Mouse (Mus musculus) spleen, postnatal 14 days (tissue): ENCODE results near the gene Fam227a.

Experiments used
- DNase-seq, 2 experiments: peaks; one replicate each; pipeline ENCODE4 v3.0.0; 2021 to 2022; ENCODE audit warnings: low spot score in 2 of 2

The Fam227a gene

DNA sequence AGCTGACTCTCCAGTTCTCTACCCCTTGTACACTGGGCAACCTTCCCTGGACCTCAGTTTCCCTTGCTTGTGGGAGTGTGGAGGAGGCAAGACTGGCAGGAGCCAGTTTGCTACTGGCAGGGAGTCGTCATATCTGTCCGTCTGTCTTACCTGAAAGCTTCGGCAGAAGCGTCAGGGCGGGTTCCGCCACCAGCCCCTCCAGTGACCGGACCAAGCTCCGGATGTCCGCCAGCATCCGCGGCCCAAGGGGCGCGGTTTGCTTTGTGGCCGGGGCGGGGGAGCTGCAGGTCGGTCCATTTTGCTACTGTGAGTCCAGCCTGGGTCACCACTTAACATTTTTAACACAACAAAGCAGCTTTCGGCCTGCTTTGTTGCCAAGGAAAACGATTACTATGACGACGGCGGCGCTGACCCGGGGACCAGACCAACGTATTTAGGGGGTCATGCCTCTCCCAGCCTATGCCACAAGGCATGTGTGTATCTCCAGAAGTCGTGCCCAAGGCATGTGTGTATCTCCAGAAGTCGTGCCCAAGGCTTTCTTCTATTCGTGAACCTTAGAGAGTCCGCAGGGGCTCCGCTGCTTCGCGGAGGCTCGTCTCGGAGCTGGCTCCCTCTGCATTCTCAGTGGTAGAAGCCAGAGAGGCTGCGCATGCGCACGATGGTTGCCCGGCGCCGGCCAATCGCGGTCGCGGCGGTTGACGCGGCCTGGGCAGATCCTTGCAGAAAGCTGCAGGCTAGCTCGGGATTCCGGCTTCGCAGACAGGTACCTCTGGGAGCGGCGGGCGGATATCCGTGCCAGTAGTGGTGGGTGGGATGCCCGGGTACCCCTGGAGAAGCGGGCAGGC is at the start of gene Fam227a, which contains the start of gene Cby1:
Gene Fam227a (minus strand): TSS at position 426 of the 845 bp plus-strand sequence.
Gene Cby1 (plus strand): TSS at position 669 of the 845 bp plus-strand sequence.
- DNase-seq = peak; percentile 93

DNA sequence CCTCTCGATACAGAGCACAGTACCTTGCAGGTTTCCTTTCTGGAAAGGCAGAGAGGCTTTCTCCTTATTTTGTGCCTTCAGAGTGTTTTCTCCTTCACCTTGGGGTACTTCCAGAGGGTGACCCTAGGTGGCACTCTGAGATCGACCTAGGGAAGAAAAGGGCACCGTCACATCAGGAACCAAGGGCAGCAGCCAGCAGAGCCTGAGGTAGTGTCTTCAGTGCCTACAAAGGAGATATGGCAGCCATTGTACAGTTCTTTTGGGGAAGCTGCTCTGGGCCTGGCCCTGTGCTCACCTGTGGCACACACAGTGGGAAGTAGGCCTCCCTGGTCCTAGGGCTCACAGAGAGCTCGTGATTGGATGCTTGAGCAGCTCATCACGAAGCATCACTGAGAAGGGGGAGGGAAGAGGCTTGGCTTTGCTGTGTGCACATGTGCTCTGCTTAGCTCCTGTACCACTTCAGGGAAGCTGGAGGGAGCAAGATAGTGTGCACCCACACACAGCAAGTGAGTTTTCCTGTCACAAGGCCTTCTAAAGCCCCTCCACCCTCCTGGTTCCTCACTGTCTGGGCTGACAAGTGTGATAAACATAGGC is 49.6 kb upstream of the Fam227a start:
- no peak for DNase-seq

DNA sequence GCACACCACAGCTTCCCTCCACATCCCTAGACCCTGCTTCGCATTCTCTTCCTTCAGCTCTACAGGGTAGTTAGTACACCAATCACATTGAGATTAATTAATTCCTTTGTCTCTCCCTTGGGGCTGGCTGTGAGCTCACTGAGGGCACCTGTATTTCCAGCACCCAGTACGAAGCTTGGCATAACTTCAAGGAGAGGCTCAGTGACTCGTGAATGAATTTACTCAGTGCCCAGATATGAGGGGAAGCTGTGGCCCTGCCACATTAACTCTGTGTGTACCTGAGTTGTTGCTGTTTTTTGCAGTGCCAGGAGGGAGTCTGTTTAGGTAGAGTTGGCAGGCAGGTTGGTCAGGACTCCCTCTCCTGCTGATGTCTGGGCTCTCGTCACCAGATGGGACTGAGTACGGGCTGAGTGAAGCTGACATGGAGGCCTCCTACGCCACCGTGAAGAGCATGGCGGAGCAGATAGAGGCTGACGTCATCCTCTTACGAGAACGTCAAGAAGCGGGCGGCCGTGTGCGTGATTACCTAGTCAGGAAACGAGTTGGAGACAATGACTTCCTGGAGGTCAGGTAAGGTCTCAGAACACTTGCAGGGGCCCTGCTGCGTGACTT is 48.0 kb upstream of the Fam227a start:
- DNase-seq = no peak

DNA sequence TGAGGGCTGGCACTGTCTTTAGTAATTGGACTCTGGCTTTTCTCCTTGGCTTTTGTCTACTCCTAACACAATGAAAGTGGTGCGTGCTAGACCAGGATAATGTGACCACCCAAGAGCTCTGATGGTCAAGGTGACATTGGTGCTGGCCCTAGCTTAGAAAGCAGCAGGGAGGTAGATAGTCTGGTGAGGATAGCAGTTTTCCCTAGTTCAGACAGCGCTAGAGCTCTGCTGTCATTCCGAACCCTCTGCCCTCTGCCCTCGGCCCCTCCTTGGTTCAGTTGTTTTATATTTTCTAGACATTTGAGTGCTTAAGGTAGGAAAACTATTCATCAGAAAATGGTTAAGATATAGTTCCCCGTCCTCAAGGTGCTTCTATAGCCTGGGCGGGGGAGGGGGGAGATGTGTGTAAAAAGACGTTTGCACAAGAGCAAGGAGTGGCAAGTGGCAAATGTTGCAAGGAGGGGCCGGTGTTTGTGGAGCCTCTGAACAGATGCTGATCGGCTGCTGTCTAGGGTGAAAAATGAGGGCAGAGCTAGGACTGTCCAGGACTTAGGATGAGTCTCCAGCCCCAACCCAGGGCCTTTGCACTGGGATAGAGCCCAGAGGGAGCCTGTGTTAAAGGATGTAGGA is 38.9 kb upstream of the Fam227a start:
- DNase-seq = no peak

DNA sequence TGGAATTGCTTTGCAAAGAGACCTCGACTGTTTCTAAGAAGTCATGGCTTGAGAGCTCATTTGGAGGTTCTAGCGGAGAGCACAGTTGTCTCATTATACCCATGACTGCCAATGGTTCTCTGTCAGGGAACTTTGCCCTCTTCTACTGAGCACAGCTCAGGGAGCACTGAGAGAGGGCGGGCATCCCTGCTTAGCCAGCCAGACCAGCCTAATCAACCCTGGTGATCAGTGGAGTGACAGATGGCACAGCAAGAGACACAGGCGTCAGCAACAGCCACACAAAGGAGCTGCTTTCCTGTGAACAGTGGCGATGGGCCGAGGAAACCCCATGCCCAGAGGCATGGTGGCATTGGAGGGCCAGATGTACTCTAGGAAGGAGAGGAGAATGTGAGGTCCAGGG is 38.3 kb upstream of the Fam227a start:
- no peak for DNase-seq

DNA sequence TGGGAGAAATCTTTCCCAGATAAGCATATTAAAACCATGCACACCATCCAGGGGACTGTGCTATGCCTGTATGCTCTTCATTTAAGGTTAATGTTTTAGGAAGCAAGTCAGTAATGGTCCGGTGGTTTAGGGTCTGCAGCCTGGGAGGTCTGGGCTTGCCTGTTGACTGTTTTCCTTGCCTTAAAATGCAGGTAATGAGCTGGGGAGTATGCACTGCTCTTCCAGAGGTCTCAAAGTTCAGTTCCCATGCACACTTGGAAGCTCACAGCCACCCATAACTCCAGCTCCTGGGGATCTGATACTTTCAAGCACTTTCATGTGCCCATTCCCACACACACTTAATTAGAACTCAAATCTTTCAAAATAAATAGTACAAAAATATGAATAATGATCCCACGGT is 37.8 kb upstream of the Fam227a start:
- DNase-seq = no peak

DNA sequence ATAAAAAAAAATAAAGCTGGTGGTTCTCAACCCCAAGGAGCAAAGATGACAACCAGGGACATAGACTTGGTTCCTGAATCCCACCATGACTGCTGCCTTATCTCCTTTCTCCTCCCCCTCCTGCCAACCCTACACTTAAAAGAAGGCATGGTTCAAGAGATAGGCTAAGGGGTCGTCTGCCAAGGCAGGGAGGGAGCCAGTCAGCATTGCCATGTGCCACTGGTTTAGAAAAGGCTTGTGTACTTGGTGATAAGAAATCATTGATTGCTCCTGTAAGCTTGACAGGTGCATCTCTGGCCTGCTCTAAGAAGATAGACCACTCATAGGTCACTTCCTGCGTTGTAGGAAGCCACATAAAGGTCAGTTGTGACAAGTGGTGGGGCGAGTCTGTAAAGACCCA is 36.8 kb upstream of the Fam227a start:
- no peak for DNase-seq

DNA sequence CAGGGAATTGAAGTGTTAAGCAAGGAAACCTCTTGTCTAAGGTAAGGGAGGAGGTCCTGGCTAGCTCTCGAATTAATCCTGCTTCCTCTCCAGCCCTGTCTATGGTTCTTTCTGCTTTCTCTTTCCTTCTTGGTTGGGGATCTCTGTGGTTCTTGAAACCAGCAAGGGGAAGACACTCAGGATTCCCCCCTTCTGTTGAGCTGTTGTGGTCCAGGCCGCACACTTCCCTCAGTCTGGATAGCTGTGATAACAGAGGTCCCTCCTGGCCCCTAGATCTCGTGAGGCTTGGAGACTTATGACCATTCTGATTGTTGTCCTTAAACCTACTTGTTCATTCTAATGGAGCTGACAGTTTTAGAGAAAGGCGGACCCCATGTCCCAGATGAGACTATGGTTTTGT is 35.8 kb upstream of the Fam227a start:
- no peak for DNase-seq

DNA sequence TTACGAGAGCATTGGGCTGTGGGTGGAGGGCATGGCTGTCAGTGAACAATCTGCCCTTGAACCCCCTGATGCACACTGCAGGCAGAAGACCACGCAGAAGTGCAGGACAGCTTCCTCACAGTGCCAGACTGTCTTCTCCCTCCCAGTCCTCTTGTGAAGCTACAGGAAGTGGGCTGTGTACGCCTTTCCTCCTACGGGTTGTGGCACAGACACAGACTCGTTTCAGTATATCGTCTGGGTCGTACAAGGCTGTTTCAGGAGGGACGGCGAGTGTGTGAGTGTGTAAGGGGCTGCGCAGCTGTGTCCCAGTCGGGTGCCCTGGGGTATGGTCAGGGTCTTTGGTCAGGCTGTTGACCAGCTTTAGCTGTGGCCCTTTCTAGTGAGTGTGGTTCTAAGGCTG is 35.0 kb upstream of the Fam227a start:
- DNase-seq = no peak

DNA sequence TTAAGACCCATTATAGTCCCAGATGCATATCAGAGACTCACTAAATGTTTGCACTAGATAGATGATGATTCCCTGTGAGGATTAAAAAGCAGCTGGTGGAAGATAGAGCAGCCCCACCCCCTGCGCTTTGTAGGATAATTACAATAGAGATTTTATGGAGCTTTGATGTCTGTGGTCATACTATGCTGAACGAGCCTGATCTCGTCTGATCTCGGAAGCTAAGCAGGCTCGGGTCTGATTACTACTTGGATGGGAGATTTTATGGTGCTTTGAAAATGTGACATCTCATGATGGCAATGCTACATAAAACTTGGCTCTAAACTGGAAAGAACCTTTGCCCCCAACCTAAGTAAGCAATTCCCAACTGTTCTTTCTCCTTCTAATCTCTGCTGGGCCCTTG is 33.6 kb upstream of the Fam227a start:
- no peak for DNase-seq

DNA sequence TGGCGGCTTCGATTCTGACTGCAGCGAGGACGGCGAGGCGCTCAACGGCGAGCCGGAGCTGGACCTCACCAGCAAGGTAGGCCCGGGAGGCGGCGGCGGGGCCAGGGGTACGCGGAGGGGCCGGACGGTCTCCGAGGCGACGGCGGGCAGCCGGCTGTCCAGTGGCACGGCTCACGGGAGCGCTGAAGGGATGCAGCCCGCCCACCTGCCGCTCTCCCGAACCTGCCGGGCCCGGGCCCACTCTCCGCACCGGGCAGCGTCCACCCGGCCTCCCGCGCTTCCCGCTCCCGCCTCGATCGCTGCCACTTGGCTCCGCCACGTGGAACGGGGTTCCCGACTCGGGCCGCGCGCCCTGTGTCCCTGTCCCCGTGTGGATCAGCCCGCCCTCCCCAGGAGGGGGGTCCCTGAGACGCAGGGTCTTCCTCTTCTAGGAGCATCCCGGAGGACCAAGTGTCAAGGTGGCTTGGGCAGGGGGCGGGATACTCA is 32.3 kb upstream of the Fam227a start:
- no peak for DNase-seq

DNA sequence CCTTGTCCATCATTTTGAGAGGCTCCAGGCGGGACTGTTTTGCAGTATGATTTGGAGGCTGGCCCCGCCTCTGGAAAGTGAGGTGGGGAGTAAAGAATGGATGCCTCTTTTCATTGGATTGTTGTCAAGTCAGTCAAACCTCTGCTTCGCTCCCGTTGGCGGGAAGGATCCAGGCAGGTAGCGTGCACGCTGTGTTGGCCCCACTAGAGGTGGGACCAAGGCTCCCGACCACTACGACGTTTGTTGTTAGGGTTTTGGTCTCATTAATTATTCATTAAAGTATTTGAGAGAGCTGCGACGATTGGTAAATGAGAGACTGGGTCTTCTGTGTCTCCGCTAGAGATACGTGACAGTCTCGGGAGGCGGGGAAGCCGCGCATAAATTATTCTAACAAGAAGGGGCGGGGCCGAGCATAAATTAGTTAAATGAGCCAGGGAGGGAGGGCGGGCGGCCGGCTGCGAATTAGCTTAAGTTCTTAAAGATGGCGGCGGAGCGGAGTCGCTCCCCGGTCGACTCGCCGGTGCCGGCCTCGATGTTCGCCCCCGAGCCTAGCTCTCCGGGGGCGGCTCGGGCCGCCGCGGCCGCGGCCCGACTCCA is 31.8 kb upstream of the Fam227a start, which contains the start of gene Gtpbp1:
Gene Gtpbp1 (plus strand): TSS at position 420 of the 597 bp plus-strand sequence.
- peak; percentile 86 to 87 for DNase-seq

DNA sequence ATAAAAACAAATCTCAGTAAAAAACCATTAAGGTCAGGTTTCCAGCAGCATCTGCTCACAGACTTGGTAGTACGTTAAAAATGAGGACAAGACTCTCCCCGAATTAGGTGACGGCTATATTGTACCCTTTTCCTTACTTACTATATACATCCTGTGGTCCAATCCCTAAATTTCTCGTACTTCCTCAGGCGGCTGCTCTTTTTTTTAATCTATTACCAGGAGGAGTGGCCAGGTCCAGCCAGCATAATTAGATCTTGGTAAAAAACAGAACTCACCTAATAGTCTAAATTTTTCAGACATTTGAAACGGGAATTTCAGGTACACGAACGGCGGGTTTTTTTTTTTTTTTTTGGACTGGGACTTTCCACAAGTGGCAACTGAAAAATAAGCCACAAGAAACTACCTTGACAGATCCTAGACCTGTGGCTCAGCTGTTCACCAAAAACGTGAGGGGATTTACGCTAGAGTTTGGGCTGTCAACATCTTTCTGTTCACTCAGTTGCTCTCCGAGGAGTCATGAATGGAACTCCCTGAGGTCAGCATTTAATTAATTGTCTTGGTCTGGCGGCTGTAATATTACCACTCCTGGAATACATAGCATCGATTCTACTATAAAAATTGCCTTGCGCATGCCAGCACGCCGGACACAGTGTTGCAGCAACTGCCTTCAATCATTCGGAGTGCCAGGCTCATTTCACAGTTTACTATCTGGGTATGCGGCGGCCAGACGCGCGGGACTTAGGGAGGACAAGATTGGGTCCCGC is 31.1 kb upstream of the Fam227a start:
- no peak for DNase-seq

DNA sequence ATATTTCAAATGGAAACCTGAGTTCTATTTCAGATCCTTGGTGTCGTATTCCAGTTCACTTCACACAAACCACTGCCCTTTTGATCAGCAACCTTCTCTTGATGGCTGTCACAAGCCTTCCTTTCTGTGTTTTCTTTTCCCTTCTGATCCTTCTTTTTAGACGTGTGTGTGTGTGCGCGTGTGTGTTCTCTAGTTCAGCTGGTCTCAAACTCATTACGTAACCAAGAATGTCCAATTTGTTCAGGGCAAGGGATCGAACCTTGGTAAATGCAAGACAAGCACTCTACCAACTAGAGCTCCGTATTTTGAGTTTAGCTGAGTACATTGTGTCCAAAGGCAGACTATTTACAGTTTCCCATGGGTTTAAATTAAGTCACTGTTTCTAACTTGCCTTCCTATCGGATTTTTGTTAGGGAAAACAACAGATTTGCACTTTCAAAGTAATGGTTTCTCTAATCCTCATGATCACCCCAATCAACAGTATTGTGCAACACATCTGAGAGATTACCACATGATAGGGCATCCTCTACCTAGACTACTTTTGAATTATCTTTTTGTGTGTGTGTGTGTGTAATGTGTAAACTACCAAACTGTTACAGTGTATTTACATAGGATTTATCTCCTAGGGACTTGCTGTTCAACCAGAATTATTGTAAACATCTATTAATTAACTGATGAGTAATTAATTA is 29.7 kb upstream of the Fam227a start:
- DNase-seq = no peak

DNA sequence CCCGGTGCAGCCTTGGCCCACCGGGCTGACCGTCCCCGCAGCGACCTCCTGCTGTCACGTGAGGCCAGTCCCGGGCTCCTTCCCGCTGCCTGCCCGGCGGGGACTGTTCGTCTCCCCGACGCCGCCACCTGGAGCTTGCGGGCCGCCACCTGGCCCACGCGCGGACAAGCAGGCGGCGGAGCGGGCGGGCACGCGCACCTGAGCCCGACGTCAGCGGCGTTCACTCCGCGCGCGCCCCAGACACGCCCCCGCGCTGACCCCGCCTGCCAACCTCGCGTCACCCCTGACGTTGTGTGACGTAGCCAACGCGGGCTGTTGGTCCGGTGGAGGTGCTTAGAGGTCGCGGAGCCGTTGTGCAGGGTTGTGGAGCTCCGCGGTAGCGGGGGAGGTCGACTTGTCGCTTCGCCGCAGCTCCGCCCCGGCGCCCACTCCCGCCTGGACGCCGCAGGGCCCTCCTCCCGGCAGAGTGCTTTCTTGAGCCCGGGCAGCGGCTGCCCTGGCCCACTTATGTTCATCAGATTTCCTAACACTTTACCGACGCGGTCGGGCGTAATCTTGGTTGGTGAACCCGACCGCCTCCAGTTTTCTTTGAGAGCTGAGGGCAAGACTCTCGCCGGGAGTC is 29.0 kb upstream of the Fam227a start, which contains the start of gene Josd1:
Gene Josd1 (minus strand): TSS at position 274 of the 622 bp plus-strand sequence.
- peak; percentile 95 to 98 for DNase-seq

DNA sequence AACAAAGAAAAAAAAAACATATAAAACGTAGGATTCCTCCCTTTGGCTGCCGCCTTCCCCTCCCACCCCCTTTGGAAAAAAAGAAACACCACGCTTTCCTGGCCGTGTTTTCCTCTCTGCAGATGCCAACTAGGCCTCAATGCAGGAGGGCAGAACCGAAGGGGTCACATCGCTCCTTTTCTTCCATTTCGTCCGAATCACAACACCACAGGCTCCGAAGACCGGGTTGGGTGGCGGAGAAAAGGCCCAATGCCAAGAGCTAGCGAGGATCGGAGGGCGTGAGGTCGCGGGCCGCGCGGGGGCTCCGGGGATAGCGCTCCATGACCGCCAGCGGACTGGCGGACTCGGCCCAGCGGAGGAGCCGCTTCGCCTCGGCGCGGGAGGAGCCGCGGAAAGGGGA is 28.4 kb upstream of the Fam227a start:
- no peak for DNase-seq

DNA sequence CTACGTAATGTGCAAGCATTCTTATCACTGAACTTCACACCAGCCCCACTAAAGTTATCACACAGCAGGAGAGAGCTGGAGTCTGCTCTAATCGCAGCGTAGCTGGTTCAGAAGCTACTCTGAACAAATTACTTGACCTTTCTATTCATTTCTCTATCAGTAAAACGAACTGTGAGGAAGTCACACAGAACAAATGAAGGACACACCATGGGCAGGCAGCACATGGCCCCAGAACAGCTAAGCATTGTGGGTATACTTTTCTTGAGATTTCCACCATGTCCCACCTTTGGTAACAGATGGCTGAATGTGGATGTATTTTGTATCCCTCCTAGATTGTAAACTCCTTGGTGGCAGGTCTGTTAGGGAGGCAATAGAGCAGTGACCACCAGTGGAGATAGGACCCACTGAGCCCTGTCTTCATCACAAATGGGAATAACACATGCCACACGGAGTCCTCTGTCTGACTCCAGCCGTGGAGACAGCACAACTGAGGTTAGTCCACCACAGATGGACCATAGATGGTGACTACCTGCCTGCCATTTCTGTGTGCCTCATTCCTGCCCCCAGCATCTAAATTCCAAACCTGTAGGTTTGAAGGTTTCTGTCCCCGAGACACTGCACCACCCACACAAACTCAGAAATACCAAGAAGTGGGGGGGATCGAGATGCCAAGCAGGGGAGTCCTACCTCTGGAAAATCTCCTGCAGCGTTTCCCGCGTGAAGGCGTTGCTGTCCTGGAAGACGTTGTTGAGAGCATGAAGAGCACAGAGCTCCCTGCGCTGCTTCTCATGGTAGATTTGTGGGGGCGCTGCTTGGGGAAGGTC is 27.5 kb upstream of the Fam227a start:
- DNase-seq = no peak

DNA sequence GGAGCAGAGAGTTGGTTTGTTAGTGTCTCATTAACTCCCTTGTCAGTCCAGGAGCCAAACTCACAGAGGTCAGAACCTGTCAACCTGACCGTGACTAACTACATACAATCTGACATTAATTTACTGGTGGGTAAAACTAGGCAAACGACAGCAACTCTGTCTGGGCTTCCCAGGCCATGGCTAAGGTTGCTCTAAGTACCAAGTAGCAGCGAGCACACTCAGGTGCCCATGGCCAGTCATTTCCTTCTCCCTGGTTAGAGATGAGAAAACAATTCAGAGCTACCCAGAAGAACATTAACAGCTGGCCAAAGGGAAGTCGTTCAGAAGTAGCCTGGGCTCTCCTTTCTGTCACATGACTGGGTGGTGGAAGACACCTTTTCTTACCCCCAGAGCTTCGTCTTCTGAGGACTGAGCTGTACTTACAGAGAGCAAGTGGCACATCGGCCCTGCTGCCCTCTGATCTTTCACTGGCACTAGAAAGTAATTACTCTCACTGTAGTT is 26.4 kb upstream of the Fam227a start:
- no peak for DNase-seq

DNA sequence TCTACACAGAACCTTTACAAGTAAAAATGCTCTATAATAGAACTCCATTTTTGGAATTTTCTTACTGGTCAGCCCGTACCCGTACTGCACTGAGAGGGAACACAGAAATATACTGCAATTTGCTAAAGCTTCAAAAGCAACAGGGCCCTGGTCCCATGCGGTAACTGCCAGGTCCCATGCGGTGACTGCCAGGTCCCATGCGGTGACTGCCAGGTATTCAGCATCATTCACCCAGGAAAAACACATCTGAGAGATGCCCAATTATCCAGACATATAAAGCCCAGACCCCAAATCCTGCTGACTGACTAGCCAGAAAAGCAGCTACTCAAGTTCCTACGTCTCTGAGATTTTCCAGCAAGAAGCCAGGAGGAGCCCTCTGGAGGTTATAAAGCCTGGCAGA is 25.9 kb upstream of the Fam227a start:
- DNase-seq = no peak
